ENCODE assay signal across 14 mouse cellular contexts in genomic region chr10:93264001-93264400, GRCm38 (mm10). TPM values are rescaled to one million over a fixed set of nuclear protein-coding genes. Genes with fewer than 3 reads are reported as not detected.
A peak's percentile ranks its signal among the peaks of the same experiment; 100 is the strongest.
DNase-seq lines count a peak whose midpoint lies in the region; ATAC-seq and TF ChIP-seq lines count a peak whose summit lies in the region.
"Had no signal": no experiment of that assay in that cellular context is flagged by ENCODE, and none has a peak within 500 bp of the region (broad histone marks: within the 10 kb centered on the region; RNA-seq: fewer than 3 reads in every experiment).

No protein-coding gene starts in this region.

- no peaks in the 10 kb centered on the region for H3K9me3 ChIP-seq in heart, embryonic 13.5 days
- H3K9me3 ChIP-seq: lung, embryonic 15.5 days; megakaryocyte, embryonic 14.5 days had no signal

- H3K4me1 ChIP-seq in heart, embryonic 13.5 days, result peaks cover 63% of the 10 kb centered on the region
- peaks cover 34% of the 10 kb centered on the region for H3K4me1 ChIP-seq in thymus, adult 2 months (replicated peaks; ENCODE audit: control insufficient read depth, insufficient read depth, low read length)

- H3K36me3 ChIP-seq in heart, embryonic 13.5 days, result peaks cover 61% of the 10 kb centered on the region
- peaks cover 28% of the 10 kb centered on the region for H3K36me3 ChIP-seq in thymus, adult 2 months (ENCODE audit: control insufficient read depth, insufficient read depth, low read length)

- TF ChIP-seq POLR2A in thymus, adult 2 months (IDR thresholded peaks at IDR 0.05; ENCODE audit: control insufficient read depth, extremely low read depth, insufficient read depth, low read length, poor library complexity), result no peak

- peak; percentile 48 to 58 for DNase-seq in cerebellum, postnatal 14 days
- DNase-seq in heart, postnatal 14 days, result no peak
- no peak for DNase-seq in thymus, adult 2 months
- DNase-seq in thymus, postnatal 25 days, result no peak
- DNase-seq in embryo, embryonic 10 days (ENCODE audit: low spot score), result no peak
- no peak for DNase-seq in lung, postnatal 36 days
- DNase-seq: adrenal gland, adult 8-10 months; gastrocnemius, postnatal 36 days; kidney, adult 11 months; spleen, adult 18-20 months had no signal

- no peaks in the 10 kb centered on the region for H3K27me3 ChIP-seq in heart, embryonic 13.5 days (replicated peaks)
- H3K27me3 ChIP-seq in thymus, adult 2 months (ENCODE audit: control insufficient read depth, insufficient read depth, low read length), result no peaks in the 10 kb centered on the region
- H3K27me3 ChIP-seq: lung, embryonic 15.5 days; megakaryocyte, embryonic 14.5 days had no signal

- intact Hi-C loops in heart, postnatal 14 days (cut with DNase I), result no loop called here

- peak overlapping the region; percentile 8; the same call in 1 of the 2 replicates for H3K9ac ChIP-seq in heart, embryonic 13.5 days
- H3K9ac ChIP-seq: lung, embryonic 15.5 days had no signal

- no peak overlapping the region for H3K4me3 ChIP-seq in heart, embryonic 13.5 days
- H3K4me3 ChIP-seq in thymus, adult 2 months (ENCODE audit: control insufficient read depth, insufficient read depth, low read length), result no peak overlapping the region
- H3K4me3 ChIP-seq: lung, embryonic 15.5 days; megakaryocyte, embryonic 14.5 days had no signal

- TF ChIP-seq CTCF in thymus, adult 2 months (IDR thresholded peaks at IDR 0.05; ENCODE audit: borderline replicate concordance, control insufficient read depth, extremely low read depth, insufficient read depth, low read length, poor library complexity), result no peak

- H3K27ac ChIP-seq in heart, embryonic 13.5 days (replicated peaks), result peak overlapping the region; percentile 88
- H3K27ac ChIP-seq in thymus, adult 2 months (ENCODE audit: control insufficient read depth, insufficient read depth, low read length), result peak overlapping the region; percentile 43

- H3K4me2 ChIP-seq in heart, embryonic 13.5 days, result no peak overlapping the region
- H3K4me2 ChIP-seq: lung, embryonic 15.5 days had no signal

- 72% methylated on average over 5 of the region's 5 CpGs for WGBS in heart, embryonic 13.5 days
- WGBS in thymus, adult 2 months, result 89% methylated on average over 5 of the region's 5 CpGs

- no peak for ATAC-seq in cerebellum, adult (ENCODE audit: insufficient number of reproducible peaks, low FRiP score, low TSS enrichment)
- 0 out of 2 replicates have a peak, but pooled peaks have one; percentile 9 for ATAC-seq in heart, embryonic 13.5 days (ENCODE audit: extremely low read depth, insufficient number of reproducible peaks, low FRiP score, low TSS enrichment)

RNA-seq across cellular contexts. Expression of gene Elk3, which starts 46.9 kb away (rescaled TPM):
- 34.5 and 38.3 TPM in 2 replicates for polyA plus RNA-seq in heart, embryonic 13.5 days (2015; fragmentation: Nextera tagmentation; extraction: Ambion mirVana)
- 10 to 100 TPM; 64.1 to 67.2 TPM for total RNA-seq in heart, postnatal 14 days (2021)
- polyA plus RNA-seq in thymus, adult 2 months (2012; rRNA removed), result 47.2 and 62.7 TPM in 2 replicates

Comparison
In these comparisons a context has a peak if more than half of its experiments do, and no peak if none do; other contexts are left out.
1. DNase-seq: peak in cerebellum, postnatal 14 days (2 of 2); none in heart, postnatal 14 days (0 of 2), thymus, adult 2 months (single experiment), thymus, postnatal 25 days (single experiment), embryo, embryonic 10 days (single experiment) and lung, postnatal 36 days (single experiment).